Mouse (Mus musculus): ENCODE measurements around the gene Cdkn1c.

The Cdkn1c gene

GRCm38 (mm10) chr7:143473347-143474101, 12.7 kb upstream of the Cdkn1c start, which contains the start of gene Slc22a18:
Slc22a18 (plus strand) TSS chr7:143473736.
- peak; percentile 45 for DNase-seq (ENCODE audit: low spot score)

DNA sequence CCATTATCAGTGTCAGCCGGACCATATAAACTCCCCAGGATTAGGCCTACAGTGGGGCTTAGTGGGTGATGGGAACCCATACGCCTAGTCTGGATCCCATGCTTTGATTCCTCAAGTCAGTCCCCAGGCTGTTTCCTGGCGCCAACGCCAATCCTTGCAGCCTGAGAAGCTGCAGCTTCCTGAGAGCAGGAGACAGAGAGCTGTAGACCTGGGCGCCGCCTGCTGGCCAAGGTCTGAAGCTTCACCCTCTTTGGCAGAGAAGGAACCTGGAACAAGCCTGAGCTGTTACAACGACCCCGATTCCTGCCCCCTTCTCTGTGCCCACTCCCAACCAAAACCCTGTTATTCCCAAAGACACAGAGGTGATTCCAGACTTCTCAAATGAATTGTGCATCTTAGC, 9.1 kb upstream of the Cdkn1c start:
- peak; percentile 82 for DNase-seq (ENCODE audit: low spot score)

DNA sequence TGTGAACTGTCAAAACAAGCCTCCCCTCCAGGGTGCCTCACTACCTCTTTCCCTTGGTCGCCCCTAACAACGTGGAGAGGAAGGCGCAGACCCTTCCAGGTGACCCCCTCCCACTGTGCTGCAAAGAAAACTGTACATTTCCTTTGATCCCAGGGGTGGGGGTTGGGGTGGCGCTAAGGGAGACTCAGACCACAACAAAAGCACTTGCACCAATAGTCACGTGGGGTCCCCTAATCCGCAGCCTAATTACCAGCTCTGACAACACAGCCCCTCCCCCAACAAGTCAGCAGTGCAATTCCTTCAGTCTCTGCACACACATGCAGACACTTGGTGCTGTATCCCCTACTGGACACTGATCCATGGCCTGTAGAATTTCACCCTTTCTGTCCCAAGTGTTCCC, 6.9 kb upstream of the Cdkn1c start:
- DNase-seq (ENCODE audit: low spot score): no peak

- DNase-seq (ENCODE audit: low spot score): peak; percentile 84
Observed at GRCm38 (mm10) chr7:143466099-143466677, 5.3 kb upstream of the Cdkn1c start.

- peak; percentile 53 for DNase-seq (ENCODE audit: low spot score)
Observed at GRCm38 (mm10) chr7:143464811-143465560, 4.1 kb upstream of the Cdkn1c start.

- DNase-seq (ENCODE audit: low spot score): peak; percentile 90
Observed at GRCm38 (mm10) chr7:143463865-143464415, 3.1 kb upstream of the Cdkn1c start.

GRCm38 (mm10) chr7:143462516-143462915, 1.7 kb upstream of the Cdkn1c start:
- no peak for DNase-seq (ENCODE audit: low spot score)

GRCm38 (mm10) chr7:143461920-143462319, 1.1 kb upstream of the Cdkn1c start:
- DNase-seq (ENCODE audit: low spot score): no peak

DNA sequence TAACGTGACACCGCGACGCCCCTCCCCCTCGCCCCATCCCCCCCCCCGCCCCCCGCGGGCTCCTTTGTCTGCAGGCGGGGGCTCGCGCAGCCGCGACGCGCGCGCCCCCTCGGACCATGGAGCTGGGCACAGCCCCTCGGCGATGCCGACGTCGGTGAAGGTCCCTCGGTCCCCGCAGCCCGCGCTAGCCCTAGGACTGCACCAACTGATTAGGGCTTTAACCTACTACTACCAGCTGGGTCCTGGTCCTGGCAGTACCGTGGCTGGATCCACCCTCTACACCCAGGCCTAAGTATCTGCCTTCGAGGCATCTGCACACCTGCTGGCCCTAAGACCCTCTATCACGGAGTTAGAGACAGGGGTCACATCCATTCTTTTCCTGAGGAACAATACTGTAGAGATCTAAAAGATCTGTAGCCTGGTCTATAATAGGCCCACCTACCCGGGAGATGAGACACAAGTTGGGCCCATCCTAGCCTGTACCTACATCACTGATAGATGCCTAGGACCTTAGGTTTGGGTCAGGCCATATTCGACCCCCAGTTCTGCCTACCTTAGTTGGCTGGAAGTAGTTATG, 532 bp upstream of the Cdkn1c start:
- no peak for DNase-seq (ENCODE audit: low spot score)

DNA sequence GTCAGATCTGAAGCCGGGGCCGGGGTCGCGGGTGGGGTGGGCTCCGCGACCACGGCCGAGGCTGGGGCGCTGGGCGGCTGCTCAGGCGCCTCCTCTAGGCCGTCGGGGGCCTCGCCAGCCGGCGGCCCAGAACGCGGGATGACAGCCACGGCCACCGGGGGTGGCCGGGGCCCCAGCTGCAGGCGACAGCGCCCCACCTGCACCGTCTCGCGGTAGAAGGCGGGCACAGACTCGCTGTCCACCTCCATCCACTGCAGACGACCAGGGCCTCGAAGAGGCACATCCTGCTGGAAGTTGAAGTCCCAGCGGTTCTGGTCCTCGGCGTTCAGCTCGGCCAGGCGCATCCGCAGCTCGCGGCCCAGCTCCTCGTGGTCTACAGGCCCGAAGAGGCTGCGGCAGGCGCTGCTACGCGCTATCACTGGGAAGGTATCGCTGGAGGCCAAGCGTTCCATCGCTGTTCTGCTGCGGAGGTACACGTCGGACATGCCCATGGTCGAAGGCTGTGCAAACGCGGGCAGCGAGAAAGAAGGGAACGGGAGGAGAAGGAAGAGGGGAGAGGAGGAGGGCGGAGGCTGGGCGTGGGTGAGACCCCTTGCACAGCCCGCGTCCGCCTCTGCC, 524 bp downstream of the Cdkn1c start:
- no peak for DNase-seq (ENCODE audit: low spot score)

DNA sequence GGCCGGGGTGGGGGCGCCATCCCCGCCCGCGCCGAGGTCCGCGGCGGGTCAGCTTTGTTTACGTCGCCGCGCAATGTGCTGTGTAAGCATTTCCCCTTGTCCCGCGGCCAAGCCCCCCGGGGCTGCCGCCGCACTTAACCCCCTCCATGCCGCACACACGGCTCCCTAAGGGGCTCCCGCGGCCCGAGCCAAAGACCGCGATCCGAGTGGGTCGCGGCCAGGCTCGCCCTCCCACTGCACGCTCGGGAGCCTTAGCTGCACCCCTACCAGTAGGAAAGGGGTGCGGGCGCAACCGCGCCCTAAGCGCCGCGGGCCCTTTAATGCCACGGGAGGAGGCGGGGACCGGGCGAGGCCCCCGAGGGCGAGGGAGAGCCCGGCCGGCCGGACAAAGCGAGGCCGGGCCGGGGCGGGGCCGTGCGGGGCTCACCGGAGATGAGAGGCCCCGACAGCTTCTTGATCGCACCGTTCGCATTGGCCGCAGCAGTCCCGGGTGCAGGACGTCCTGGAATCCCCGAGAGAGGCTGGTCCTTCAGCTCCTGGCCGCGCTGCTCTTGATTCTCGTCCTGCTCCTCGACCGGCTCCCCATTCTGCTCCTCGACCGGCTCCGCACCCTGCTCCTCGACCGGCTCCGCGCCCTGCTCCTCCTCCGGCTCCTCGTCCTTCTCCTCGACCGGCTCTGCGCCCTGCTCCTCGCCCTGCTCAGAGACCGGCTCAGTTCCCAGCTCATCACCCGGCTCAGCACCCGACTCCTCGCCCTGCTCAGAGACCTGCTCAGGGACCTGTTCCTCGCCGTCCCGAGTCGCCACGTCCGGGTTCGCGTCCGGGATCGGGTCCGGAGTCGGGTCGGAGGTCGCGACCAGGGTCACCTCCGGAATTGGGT, 1.3 kb downstream of the Cdkn1c start:
- peak; percentile 33 for DNase-seq (ENCODE audit: low spot score)

DNA sequence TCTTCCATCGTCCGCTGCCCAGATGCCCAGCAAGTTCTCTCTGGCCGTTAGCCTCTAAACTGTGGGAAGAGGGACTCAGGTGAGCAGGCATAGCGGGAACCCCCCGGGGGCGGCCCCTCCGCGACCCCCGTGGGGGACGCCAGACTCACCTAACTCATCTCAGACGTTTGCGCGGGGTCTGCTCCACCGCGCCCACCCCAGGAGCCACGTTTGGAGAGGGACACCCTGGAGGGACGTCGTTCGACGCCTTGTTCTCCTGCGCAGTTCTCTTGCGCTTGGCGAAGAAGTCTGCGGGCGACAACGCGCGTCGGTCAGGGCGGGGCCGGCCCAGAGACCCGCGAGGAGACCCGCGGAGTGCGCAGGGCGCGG, 1.9 kb downstream of the Cdkn1c start:
- no peak for DNase-seq (ENCODE audit: low spot score)

DNA sequence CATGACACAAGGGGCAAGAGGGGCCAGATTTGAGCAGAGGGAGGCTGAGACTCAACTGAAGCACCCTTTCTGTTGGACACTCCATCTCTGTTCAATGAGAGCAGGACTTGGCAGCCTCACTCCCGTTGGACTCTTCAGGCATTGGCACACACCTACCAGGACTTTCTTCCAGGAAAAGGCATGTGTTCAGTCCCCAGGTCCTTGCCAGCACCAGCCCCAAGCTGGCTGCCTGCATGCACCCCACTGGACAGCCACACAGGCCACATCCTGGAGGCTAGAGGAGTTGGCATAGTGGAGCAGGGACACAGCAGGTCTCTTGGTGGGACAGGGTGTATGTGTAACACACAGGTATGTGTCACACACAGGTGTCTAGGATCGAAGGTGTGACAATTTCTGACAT, 13.7 kb downstream of the Cdkn1c start:
- no peak for DNase-seq (ENCODE audit: low spot score)

DNA sequence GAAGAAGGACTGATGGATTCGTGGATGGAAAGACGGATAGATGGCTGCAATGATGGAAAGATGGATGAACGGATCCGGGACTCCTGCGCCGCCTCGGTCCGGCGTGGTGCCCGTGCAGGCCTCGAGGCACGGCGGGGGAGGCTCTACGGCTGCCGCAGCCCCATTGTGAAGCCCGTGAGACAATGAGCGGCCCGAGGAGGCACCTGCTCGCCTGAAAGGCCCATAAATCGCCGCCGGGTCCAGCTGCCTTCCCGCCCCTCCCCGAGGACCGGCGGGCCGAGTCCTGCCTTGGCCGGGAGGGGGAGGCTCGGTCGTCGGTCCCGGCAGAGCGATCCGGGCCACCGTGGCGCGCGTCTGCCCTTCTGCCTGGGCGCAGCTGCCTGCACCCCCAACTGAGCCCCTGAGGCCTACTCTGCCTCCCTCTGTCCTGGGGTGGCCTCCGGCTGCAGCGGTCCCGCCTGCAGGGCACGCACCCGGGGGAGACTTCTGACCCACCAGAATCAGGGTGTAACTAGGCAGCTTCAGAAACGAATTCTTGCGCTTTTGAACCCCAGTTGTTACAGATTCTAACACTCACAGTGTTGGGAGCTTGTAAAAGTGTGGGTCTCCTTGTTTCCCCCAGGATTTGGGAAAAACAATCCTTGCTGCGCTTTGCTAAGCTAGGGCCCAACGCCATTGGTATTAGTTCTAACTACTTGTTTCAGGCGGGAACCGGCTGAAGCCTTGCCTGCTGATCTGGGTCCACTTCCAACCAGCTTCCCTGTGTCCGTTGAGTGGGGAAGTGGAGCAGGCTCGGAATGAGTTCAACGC, 15.0 kb downstream of the Cdkn1c start:
- DNase-seq (ENCODE audit: low spot score): no peak

DNA sequence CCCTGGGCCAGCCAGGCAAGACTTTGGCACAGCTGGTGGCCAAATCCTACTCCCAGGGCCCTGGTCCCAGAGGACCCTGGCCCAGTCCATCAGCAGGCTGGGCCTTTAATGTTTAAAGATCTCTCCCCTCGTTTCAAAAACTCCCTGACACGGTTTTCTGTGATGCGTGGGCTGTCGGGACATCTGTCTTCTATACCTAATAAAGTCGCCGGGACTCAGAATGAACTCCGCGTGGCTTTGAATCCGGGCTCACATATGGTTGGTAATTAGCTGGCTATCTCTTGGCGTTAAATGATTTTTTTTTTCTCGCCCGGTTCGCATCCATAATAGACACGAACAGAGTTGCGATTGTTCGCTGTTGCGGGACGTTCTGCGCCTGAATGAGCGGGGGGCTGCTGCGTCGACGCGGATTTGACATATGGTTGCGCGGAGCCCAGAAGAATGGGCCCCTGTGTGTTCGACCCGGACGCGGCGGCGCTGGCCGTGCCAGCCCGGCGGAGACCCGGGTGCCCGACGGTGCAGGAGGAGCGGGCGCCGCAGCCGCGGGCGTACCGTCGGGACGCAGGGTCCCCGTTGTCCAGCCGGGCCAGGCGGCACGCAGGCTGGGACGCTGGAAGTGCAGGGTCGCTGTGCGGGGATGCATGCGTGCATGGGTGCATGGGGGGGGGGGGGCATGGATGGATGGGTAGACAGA, 15.7 kb downstream of the Cdkn1c start:
- no peak for DNase-seq (ENCODE audit: low spot score)

GRCm38 (mm10) chr7:143444580-143444954, 16.3 kb downstream of the Cdkn1c start:
- DNase-seq (ENCODE audit: low spot score): no peak

DNA sequence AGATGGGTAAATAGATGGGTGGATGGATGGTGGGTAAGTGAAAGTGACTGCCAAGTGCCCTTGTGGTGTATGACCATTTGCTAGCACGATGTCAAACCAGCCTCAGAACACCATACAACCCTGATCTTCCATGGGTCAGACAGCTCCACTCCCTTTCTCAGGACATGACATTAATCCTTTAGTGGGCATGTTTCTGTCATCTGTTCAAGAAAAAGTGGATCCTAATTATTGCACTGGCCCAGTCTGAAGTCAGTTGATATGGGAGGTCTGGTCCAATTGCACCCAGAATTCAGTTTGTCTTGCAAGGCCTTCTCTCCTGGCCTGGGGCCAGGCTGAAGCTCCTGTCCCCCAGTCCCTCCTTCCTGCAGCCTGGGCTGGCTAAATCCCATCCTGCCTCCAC, 21.9 kb downstream of the Cdkn1c start:
- DNase-seq (ENCODE audit: low spot score): no peak

DNA sequence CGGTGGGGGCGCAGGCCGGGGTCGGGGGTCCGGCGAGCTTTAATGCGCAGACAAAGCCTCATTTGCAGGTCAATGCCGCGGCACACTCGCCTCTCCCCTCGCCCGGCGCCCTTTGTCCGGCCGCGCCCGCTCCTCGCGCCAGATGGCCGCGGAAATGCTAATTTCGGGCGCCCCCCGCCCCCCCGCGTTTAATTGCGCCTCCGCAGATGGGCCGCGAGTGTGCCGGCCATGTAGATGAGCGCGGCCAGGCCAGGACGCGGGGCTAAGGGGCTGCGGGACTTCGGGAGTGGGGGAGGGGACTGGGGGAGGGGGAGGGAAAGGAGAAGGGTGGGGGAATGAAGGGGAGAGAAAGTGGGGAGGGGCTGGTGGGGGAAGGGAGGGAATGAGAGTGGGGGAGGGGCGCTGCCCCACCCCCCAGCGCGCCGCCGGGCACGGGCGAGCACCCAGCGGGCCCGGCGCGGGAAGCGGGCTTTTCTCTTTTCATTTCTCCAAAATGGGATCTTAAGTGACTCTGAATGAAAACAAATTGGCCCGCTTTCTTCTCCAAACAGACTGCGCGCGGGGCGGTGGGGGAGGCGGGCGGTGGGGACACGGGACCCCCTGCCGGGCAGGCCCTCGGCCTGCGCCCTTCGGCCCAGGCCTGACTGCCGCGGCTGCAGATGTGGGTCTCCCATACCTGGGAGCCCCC, 22.8 kb downstream of the Cdkn1c start:
- DNase-seq (ENCODE audit: low spot score): no peak
